Mouse (Mus musculus) MEL (cell line): ENCODE measurements around the gene Vps8. TPM values are rescaled to one million over a fixed set of nuclear protein-coding genes. Genes with fewer than 3 reads are reported as not detected.

Experiments
- DNase-seq: peaks from one replicate; pipeline ENCODE4 v3.0.0; 2011; ENCODE audit warnings: low read depth, low spot score
- H3K27ac ChIP-seq: 2 replicates; pipeline ENCODE4 v1.5.1; 2012; ENCODE audit warnings: low read depth, mild to moderate bottlenecking, control low read depth, low read length, moderate library complexity; ENCODE audit not compliant: control insufficient read depth
- H3K27me3 ChIP-seq, 2 experiments: fragments of 150-350 bp in 1 of 2; sonication (generic) in 1 of 2; 2 replicates each; pipeline ENCODE4 v1.6.1; 2012; ENCODE audit warnings: low read length in 2 of 2, mild to moderate bottlenecking in 2 of 2, improper control_type of control experiment in 1 of 2, moderate library complexity in 1 of 2; ENCODE audit not compliant: insufficient read depth in 2 of 2, control insufficient read depth in 1 of 2
- H3K36me3 ChIP-seq, 2 experiments: 2 replicates each; pipeline ENCODE4 v1.6.1; 2012 to 2014; ENCODE audit warnings: low read length in 2 of 2, improper control_type of control experiment in 1 of 2, inconsistent platforms in 1 of 2, mild to moderate bottlenecking in 1 of 2; ENCODE audit not compliant: insufficient read depth in 2 of 2, control insufficient read depth in 1 of 2
- H3K4me1 ChIP-seq, 2 experiments: fragments of 150-350 bp in 1 of 2; sonication (generic) in 1 of 2; 2 replicates each; pipeline ENCODE4 v1.6.1; 2012; ENCODE audit warnings: low read length in 2 of 2, improper control_type of control experiment in 1 of 2, mild to moderate bottlenecking in 1 of 2; ENCODE audit not compliant: insufficient read depth in 2 of 2, control insufficient read depth in 1 of 2
- H3K4me3 ChIP-seq, 2 experiments: fragments of 150-350 bp in 1 of 2; sonication (generic) in 1 of 2; 2 replicates each; pipeline ENCODE4 v1.5.1; 2012; ENCODE audit warnings: low read depth in 2 of 2, low read length in 2 of 2, mild to moderate bottlenecking in 2 of 2, moderate library complexity in 2 of 2, control low read depth in 1 of 2, improper control_type of control experiment in 1 of 2; ENCODE audit not compliant: control insufficient read depth in 1 of 2, insufficient read depth in 1 of 2
- H3K79me2 ChIP-seq: 2 replicates; pipeline ENCODE4 v1.6.1; 2012; ENCODE audit warnings: mild to moderate bottlenecking, low read length, moderate library complexity; ENCODE audit not compliant: control insufficient read depth, poor library complexity, insufficient read depth
- H3K9ac ChIP-seq: 2 replicates; pipeline ENCODE4 v1.6.1; 2012; ENCODE audit warnings: low read depth, mild to moderate bottlenecking, control low read depth, low read length, moderate library complexity; ENCODE audit not compliant: control insufficient read depth, poor library complexity, severe bottlenecking
- H3K9me3 ChIP-seq: fragments of 150-350 bp; sonication (generic); replicated peaks from 2 replicates; pipeline ENCODE4 v1.6.1; 2012; ENCODE audit warnings: mild to moderate bottlenecking, low read length, improper control_type of control experiment, moderate library complexity; ENCODE audit not compliant: insufficient read depth
- BHLHE40 ChIP-seq: IDR thresholded peaks from 2 replicates; pipeline ENCODE4 v1.6.1; 2012; ENCODE audit warnings: low read depth, mild to moderate bottlenecking, inconsistent platforms, low read length, improper control_type of control experiment, borderline replicate concordance
- CHD2 ChIP-seq: IDR thresholded peaks from 2 replicates; pipeline ENCODE4 v1.6.1; 2011; ENCODE audit warnings: low read length, improper control_type of control experiment
- CTCF ChIP-seq, 3 experiments: IDR thresholded peaks in 2 of 3; conservative IDR thresholded peaks in 1 of 3; 2 replicates each; pipeline ENCODE4 v1.5.1; 2011 to 2012; ENCODE audit warnings: low read length in 3 of 3, low read depth in 2 of 3, mild to moderate bottlenecking in 2 of 3, improper control_type of control experiment in 1 of 3, inconsistent platforms in 1 of 3, mixed read lengths in 1 of 3, moderate library complexity in 1 of 3; ENCODE audit not compliant: control insufficient read depth in 1 of 3, insufficient read depth in 1 of 3, poor library complexity in 1 of 3, severe bottlenecking in 1 of 3
- E2F4 ChIP-seq: IDR thresholded peaks from 2 replicates; pipeline ENCODE4 v1.6.1; 2011; ENCODE audit warnings: low read depth, low read length, improper control_type of control experiment, borderline replicate concordance
- ELF1 ChIP-seq: IDR thresholded peaks from 2 replicates; pipeline ENCODE4 v1.6.1; 2014; ENCODE audit warnings: low read depth, mild to moderate bottlenecking, inconsistent platforms, low read length, improper control_type of control experiment, moderate library complexity
- EP300 ChIP-seq, 2 experiments: IDR thresholded peaks; 2 replicates each; pipeline ENCODE4 v1.6.1; 2011; ENCODE audit warnings: improper control_type of control experiment in 2 of 2, low read length in 2 of 2, low read depth in 1 of 2, mild to moderate bottlenecking in 1 of 2
- ETS1 ChIP-seq: IDR thresholded peaks from 2 replicates; pipeline ENCODE4 v1.6.1; 2012; ENCODE audit warnings: low read depth, mild to moderate bottlenecking, inconsistent platforms, low read length, improper control_type of control experiment, moderate library complexity
- GABPA ChIP-seq: IDR thresholded peaks from 2 replicates; pipeline ENCODE4 v1.6.1; 2012; ENCODE audit warnings: low read depth, mild to moderate bottlenecking, inconsistent platforms, low read length, improper control_type of control experiment, moderate library complexity
- JUND ChIP-seq: IDR thresholded peaks from 2 replicates; pipeline ENCODE4 v1.6.1; 2011; ENCODE audit warnings: low read depth, mild to moderate bottlenecking, improper control_type of control experiment, low read length
- KAT2A ChIP-seq: conservative IDR thresholded peaks from 2 replicates; pipeline ENCODE4 v1.6.1; 2012; ENCODE audit warnings: low read depth, low read length, improper control_type of control experiment, inconsistent platforms
- MAZ ChIP-seq: IDR thresholded peaks from 2 replicates; pipeline ENCODE4 v1.6.1; 2012; ENCODE audit warnings: low read depth, mild to moderate bottlenecking, inconsistent platforms, low read length, improper control_type of control experiment
- MEF2A ChIP-seq: IDR thresholded peaks from 2 replicates; pipeline ENCODE4 v1.6.1; 2014; ENCODE audit warnings: low read depth, mild to moderate bottlenecking, inconsistent platforms, low read length, improper control_type of control experiment; ENCODE audit not compliant: poor library complexity, insufficient replicate concordance, severe bottlenecking; ENCODE audit errors: extremely low read depth
- MXI1 ChIP-seq: IDR thresholded peaks from 2 replicates; pipeline ENCODE4 v1.6.1; 2011; ENCODE audit warnings: mild to moderate bottlenecking, low read depth, low read length, improper control_type of control experiment
- MYB ChIP-seq: IDR thresholded peaks from 2 replicates; pipeline ENCODE4 v1.6.1; 2011; ENCODE audit warnings: mild to moderate bottlenecking, low read depth, low read length, improper control_type of control experiment
- NRF1 ChIP-seq: IDR thresholded peaks from 2 replicates; pipeline ENCODE4 v1.6.1; 2014; ENCODE audit warnings: low read depth, mild to moderate bottlenecking, inconsistent platforms, low read length, improper control_type of control experiment, moderate library complexity; ENCODE audit not compliant: poor library complexity, insufficient read depth, severe bottlenecking
- POLR2A ChIP-seq, 2 experiments: IDR thresholded peaks; 2 replicates each; pipeline ENCODE4 v1.6.1; 2011 to 2012; ENCODE audit warnings: low read length in 2 of 2, mild to moderate bottlenecking in 2 of 2, control low read depth in 1 of 2, improper control_type of control experiment in 1 of 2, low read depth in 1 of 2, moderate library complexity in 1 of 2; ENCODE audit not compliant: control insufficient read depth in 1 of 2, insufficient read depth in 1 of 2, poor library complexity in 1 of 2
- POLR2AphosphoS2 ChIP-seq: IDR thresholded peaks from 2 replicates; pipeline ENCODE4 v1.6.1; 2011; ENCODE audit warnings: low read length, improper control_type of control experiment
- POLR2AphosphoS5 ChIP-seq: IDR thresholded peaks from 2 replicates; pipeline ENCODE4 v1.6.1; 2012; ENCODE audit warnings: low read depth, borderline replicate concordance, mild to moderate bottlenecking, inconsistent platforms, low read length, moderate library complexity, mixed read lengths
- RAD21 ChIP-seq: IDR thresholded peaks from 2 replicates; pipeline ENCODE4 v1.6.1; 2011; ENCODE audit warnings: mild to moderate bottlenecking, low read depth, low read length, improper control_type of control experiment
- RCOR1 ChIP-seq: IDR thresholded peaks from 2 replicates; pipeline ENCODE4 v1.6.1; 2012; ENCODE audit warnings: low read depth, mild to moderate bottlenecking, inconsistent platforms, low read length, improper control_type of control experiment
- TAL1 ChIP-seq: IDR thresholded peaks from 2 replicates; pipeline ENCODE4 v1.6.1; 2012; ENCODE audit warnings: mild to moderate bottlenecking, inconsistent platforms, low read length, moderate library complexity, mixed read lengths
- TCF12 ChIP-seq: IDR thresholded peaks from 2 replicates; pipeline ENCODE4 v1.6.1; 2014; ENCODE audit warnings: low read depth, mild to moderate bottlenecking, inconsistent platforms, low read length, improper control_type of control experiment, moderate library complexity
- UBTF ChIP-seq: IDR thresholded peaks from 2 replicates; pipeline ENCODE4 v1.6.1; 2012; ENCODE audit warnings: low read depth, mild to moderate bottlenecking, inconsistent platforms, low read length, improper control_type of control experiment, moderate library complexity, borderline replicate concordance; ENCODE audit not compliant: insufficient read depth
- USF1 ChIP-seq: IDR thresholded peaks from 2 replicates; pipeline ENCODE4 v1.6.1; 2014; ENCODE audit warnings: low read depth, mild to moderate bottlenecking, inconsistent platforms, low read length, improper control_type of control experiment, moderate library complexity
- ZKSCAN1 ChIP-seq: IDR thresholded peaks from 2 replicates; pipeline ENCODE4 v1.6.1; 2012; ENCODE audit warnings: low read depth, mild to moderate bottlenecking, inconsistent platforms, low read length, improper control_type of control experiment, moderate library complexity
- ZMIZ1 ChIP-seq: IDR thresholded peaks from 2 replicates; pipeline ENCODE4 v1.6.1; 2012; ENCODE audit warnings: low read depth, mild to moderate bottlenecking, inconsistent platforms, low read length, improper control_type of control experiment, moderate library complexity
- polyA plus RNA-seq, 2 experiments: library from polyadenylated mRNA; stranded (reverse) in 1 of 2; unstranded in 1 of 2; fragments of >175 nt in 1 of 2; fragments of >200 nt in 1 of 2; gene quantifications; 2 replicates each; pipeline versions ENCODE4 v1.2.1 to v1.2.4; 2012; ENCODE audit warnings: low replicate concordance in 2 of 2, low read depth in 1 of 2; ENCODE audit not compliant: insufficient read length in 2 of 2, insufficient read depth in 1 of 2, missing spikeins in 1 of 2
- total RNA-seq: library from RNA; depleted of rRNA; stranded (reverse); fragments of 300-350 nt; gene quantifications from 2 replicates; pipeline ENCODE4 v1.2.3, GENCODE M21; 2012

Vps8 gene
- total and polyA plus RNA-seq, 3 experiments, result 10.5 to 14.0 TPM; not detected in 1

DNA sequence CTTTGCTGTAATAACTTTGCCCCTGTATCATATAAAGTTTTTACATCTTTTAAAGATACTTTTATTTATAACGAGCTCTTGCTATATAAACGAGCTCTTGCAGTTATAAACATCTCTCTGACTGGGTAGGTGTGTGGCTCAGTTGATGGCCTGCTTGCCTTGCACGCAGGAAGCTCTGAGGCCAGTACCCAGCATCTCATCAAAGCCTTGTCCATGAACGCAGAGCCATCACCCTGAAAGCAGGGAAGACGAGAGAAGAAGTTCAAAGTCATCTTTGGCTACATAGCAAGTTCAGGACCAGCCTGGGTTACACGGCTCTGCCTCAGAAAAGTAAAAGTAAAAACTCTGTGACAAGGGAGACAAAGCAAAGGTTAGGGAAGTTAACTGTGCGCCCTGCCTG lies 147.0 kb downstream of the Vps8 start:
- no peaks in the 10 kb centered on the region; a peak in 1 of 4 replicates for H3K36me3 ChIP-seq
- TF ChIP-seq E2F4, result no peak
- TF ChIP-seq JUND, result no peak
- TF ChIP-seq ZKSCAN1, result no peak
- no peak for TF ChIP-seq ELF1
- TF ChIP-seq ETS1, result no peak
- no peak for TF ChIP-seq POLR2AphosphoS2
- no peak for TF ChIP-seq CTCF (IDR thresholded peaks at IDR 0.05 in 2 of 3, conservative IDR thresholded peaks at IDR 0.05 in 1 of 3; ENCODE audit: control insufficient read depth in 1 of 3, insufficient read depth in 1 of 3, low read depth in 2 of 3, low read length in 3 of 3, poor library complexity in 1 of 3, severe bottlenecking in 1 of 3)
- no peak for TF ChIP-seq UBTF
- no peak for TF ChIP-seq NRF1
- H3K27ac ChIP-seq, result no peak overlapping the region
- H3K27me3 ChIP-seq, result no peaks in the 10 kb centered on the region
- no peak overlapping the region for H3K9ac ChIP-seq
- H3K9me3 ChIP-seq, result no peaks in the 10 kb centered on the region
- H3K4me1 ChIP-seq, result no peaks in the 10 kb centered on the region
- no peak overlapping the region for H3K4me3 ChIP-seq
- DNase-seq, result no peak
- H3K79me2 ChIP-seq, result no peaks in the 10 kb centered on the region

DNA sequence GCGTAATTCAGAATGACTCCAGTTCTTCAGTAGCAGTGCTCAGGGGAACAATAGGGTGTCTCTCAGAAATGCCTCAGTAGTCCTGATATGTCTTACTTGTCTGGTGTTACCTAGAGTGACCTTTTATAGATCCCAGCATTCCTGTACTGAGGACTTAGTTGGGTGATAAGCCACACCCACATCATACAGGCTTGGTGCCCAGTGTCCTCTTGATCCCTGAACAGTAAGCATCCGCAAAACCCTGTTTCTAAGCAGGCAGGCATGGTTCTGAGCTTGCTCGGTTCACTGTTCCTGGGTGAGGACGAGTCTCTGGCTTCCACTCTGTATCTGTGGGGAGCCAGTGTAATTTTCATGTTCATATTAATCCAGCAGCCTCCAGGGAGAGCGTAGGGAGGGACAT lies 147.9 kb downstream of the Vps8 start:
- no peak overlapping the region for H3K9ac ChIP-seq
- H3K4me3 ChIP-seq, result no peak overlapping the region
- TF ChIP-seq GABPA, result no peak
- TF ChIP-seq CHD2, result no peak
- TF ChIP-seq JUND, result no peak
- TF ChIP-seq ZMIZ1, result no peak
- no peak for TF ChIP-seq BHLHE40
- TF ChIP-seq E2F4, result no peak
- no peak for TF ChIP-seq MYB
- no peak for TF ChIP-seq TAL1
- TF ChIP-seq KAT2A, result no peak
- no peaks in the 10 kb centered on the region for H3K27me3 ChIP-seq
- DNase-seq, result no peak
- H3K79me2 ChIP-seq, result no peaks in the 10 kb centered on the region
- H3K4me1 ChIP-seq, result no peaks in the 10 kb centered on the region
- no peaks in the 10 kb centered on the region for H3K9me3 ChIP-seq
- no peak overlapping the region for H3K27ac ChIP-seq
- no peaks in the 10 kb centered on the region; a peak in 1 of 4 replicates for H3K36me3 ChIP-seq

DNA sequence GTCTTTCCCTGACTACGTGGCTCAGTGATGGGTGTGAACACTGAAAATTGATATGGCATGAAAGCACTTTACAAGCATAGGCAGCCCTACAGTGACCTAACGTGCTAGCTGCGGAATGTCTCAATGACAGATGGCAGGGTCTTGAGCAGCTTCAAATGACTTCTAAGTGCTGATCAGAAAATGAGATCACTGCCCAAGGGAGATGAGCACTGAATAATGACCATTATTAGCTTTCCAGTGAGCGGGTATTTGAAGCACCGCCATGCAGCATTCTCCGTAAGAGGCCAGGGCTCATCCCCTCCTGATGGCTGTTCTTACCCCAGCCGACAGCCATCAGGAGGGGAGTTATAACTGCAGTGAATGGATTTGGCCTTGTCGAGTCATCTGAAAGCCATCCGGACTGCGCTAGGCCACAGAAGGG lies 153.1 kb downstream of the Vps8 start:
- Histone ChIP-seq H3K27me3 (no peaks in the 10 kb centered on the region), H3K4me1 (no peaks in the 10 kb centered on the region), H3K9me3 (no peaks in the 10 kb centered on the region), H3K27ac (no peak overlapping the region), H3K9ac (no peak overlapping the region), H3K36me3 (no peaks in the 10 kb centered on the region; a peak in 2 of 4 replicates), H3K79me2 (no peaks in the 10 kb centered on the region), H3K4me3 (no peak overlapping the region)
- no peak for DNase-seq
- no peak for TF ChIP-seq MXI1
- TF ChIP-seq POLR2AphosphoS5, result no peak
- no peak for TF ChIP-seq E2F4
- no peak for TF ChIP-seq MEF2A
- no peak for TF ChIP-seq ELF1
- TF ChIP-seq TCF12, result no peak
- no peak for TF ChIP-seq POLR2A (IDR thresholded peaks at IDR 0.05; ENCODE audit: control insufficient read depth in 1 of 2, insufficient read depth in 1 of 2, low read depth in 1 of 2, low read length in 2 of 2, poor library complexity in 1 of 2)
- TF ChIP-seq KAT2A, result no peak
- TF ChIP-seq EP300 (IDR thresholded peaks at IDR 0.05; ENCODE audit: low read depth in 1 of 2, low read length in 2 of 2), result no peak
- no peak for TF ChIP-seq RCOR1
- no peak for TF ChIP-seq USF1
- no peak for TF ChIP-seq ZKSCAN1
- no peak for TF ChIP-seq MAZ
- TF ChIP-seq CHD2, result no peak
- TF ChIP-seq RAD21, result no peak
- no peak for TF ChIP-seq GABPA
- TF ChIP-seq ETS1, result no peak
